Mouse (Mus musculus) limb, embryonic 14.5 days (tissue): ENCODE measurements around the gene Zfp287. TPM values are rescaled to one million over a fixed set of nuclear protein-coding genes. Genes with fewer than 3 reads are reported as not detected.

ENCODE experiments used
- ATAC-seq: fragments of 200-750 bp; cut with Nextera tagmentation; 2 replicates; pipeline ENCODE4 v1.8.0; 2017; ENCODE audit warnings: low read depth, moderate number of reproducible peaks, moderate TSS enrichment; ENCODE audit not compliant: low FRiP score
- DNase-seq: peaks from one replicate; pipeline ENCODE4 v3.0.0-alpha.2; 2015; ENCODE audit warnings: low spot score
- H3K27ac ChIP-seq: fragments of 300-500 bp; sonication (generic); replicated peaks from 2 replicates; pipeline ENCODE4 v1.5.1; 2014; ENCODE audit warnings: low read depth, mild to moderate bottlenecking, low read length, moderate library complexity, mixed read lengths
- H3K27me3 ChIP-seq: fragments of 300-500 bp; sonication (generic); 2 replicates; pipeline ENCODE4 v1.6.1; 2014; ENCODE audit warnings: low read length, mixed read lengths; ENCODE audit not compliant: control insufficient read depth, insufficient read depth
- H3K36me3 ChIP-seq: fragments of 300-500 bp; sonication (generic); 2 replicates; pipeline ENCODE4 v1.6.1; 2014; ENCODE audit warnings: mild to moderate bottlenecking, low read length, moderate library complexity, mixed read lengths; ENCODE audit not compliant: control insufficient read depth, insufficient read depth
- H3K4me1 ChIP-seq: fragments of 300-500 bp; sonication (generic); 2 replicates; pipeline ENCODE4 v1.6.1; 2014; ENCODE audit warnings: antibody characterized with exemption, low read length, mixed read lengths; ENCODE audit not compliant: control insufficient read depth, insufficient read depth
- H3K4me2 ChIP-seq: fragments of 300-500 bp; sonication (generic); replicated peaks from 2 replicates; pipeline ENCODE4 v1.6.1; 2014; ENCODE audit warnings: low read depth, mild to moderate bottlenecking, low read length, moderate library complexity; ENCODE audit not compliant: severe bottlenecking
- H3K4me3 ChIP-seq: fragments of 300-500 bp; sonication (generic); replicated peaks from 2 replicates; pipeline ENCODE4 v1.5.1; 2014; ENCODE audit warnings: low read length
- H3K9ac ChIP-seq: fragments of 300-500 bp; sonication (generic); 2 replicates; pipeline ENCODE4 v1.6.1; 2014; ENCODE audit warnings: mild to moderate bottlenecking, low read depth, low read length, moderate library complexity; ENCODE audit not compliant: severe bottlenecking
- H3K9me3 ChIP-seq: fragments of 300-500 bp; sonication (generic); 2 replicates; pipeline ENCODE4 v1.6.1; 2016; ENCODE audit warnings: low read length; ENCODE audit not compliant: control insufficient read depth
- POLR2A ChIP-seq: fragments of 200-500 bp; IDR thresholded peaks from 2 replicates; pipeline ENCODE4 v1.8.0; 2012; ENCODE audit warnings: inconsistent platforms, mild to moderate bottlenecking, moderate library complexity, borderline replicate concordance; ENCODE audit not compliant: insufficient read depth, insufficient read length; ENCODE audit errors: extremely low read depth
- WGBS: fragments of 180-500 bp; shearing (Covaris S2); extraction: QIAGEN DNeasy Blood & Tissue Kit; methylation state at CpG from one replicate; pipeline ENCODE4 v1.1.7; 2014; 5-methylcytosine and 5-hydroxymethylcytosine counted together
- polyA plus RNA-seq, 2 experiments: library from polyadenylated mRNA; depleted of rRNA in 1 of 2; stranded (reverse) in 1 of 2; unstranded in 1 of 2; fragments of >200 nt; fragmentation: Nextera tagmentation in 1 of 2; extraction: Ambion mirVana in 1 of 2; gene quantifications; 2 replicates each; pipeline versions ENCODE4 v1.2.1 to v1.2.3; 2012 to 2014

Zfp287 gene
- polyA plus RNA-seq, 2 experiments: 8.9 to 9.2 TPM

GRCm38 (mm10) chr11:62706141-62706540 is 25.6 kb downstream of the Zfp287 start:
- ATAC-seq: no peak
- Histone ChIP-seq H3K36me3 (0 out of 2 replicates have a peak, but pooled peaks cover 6% of the 10 kb centered on the region), H3K9ac (no peak overlapping the region), H3K4me2 (no peak overlapping the region), H3K9me3 (no peaks in the 10 kb centered on the region), H3K4me1 (no peaks in the 10 kb centered on the region), H3K27ac (no peak overlapping the region), H3K27me3 (no peaks in the 10 kb centered on the region), H3K4me3 (no peak overlapping the region)
- TF ChIP-seq POLR2A: no peak
- WGBS: 73% methylated on average over 2 of the region's 2 CpGs
- DNase-seq: no peak

GRCm38 (mm10) chr11:62701218-62701617 is 30.5 kb downstream of the Zfp287 start:
- no peak overlapping the region for H3K4me2 ChIP-seq
- no peaks in the 10 kb centered on the region for H3K4me1 ChIP-seq
- no peak for TF ChIP-seq POLR2A
- no peak for DNase-seq
- no peak overlapping the region for H3K9ac ChIP-seq
- H3K27ac ChIP-seq: no peak overlapping the region
- H3K27me3 ChIP-seq: no peaks in the 10 kb centered on the region
- no peaks in the 10 kb centered on the region for H3K9me3 ChIP-seq
- no peak for ATAC-seq
- H3K36me3 ChIP-seq: no peaks in the 10 kb centered on the region
- WGBS: 90% methylated on average over 1 of the region's 1 CpGs
- H3K4me3 ChIP-seq: no peak overlapping the region

- no peak overlapping the region for H3K4me3 ChIP-seq
These were observed 32.0 kb downstream of the Zfp287 start for GRCm38 (mm10) chr11:62699749-62700148.

GRCm38 (mm10) chr11:62695126-62695525 is 36.6 kb downstream of the Zfp287 start:
- H3K4me3 ChIP-seq: no peak overlapping the region
- no peaks in the 10 kb centered on the region for H3K4me1 ChIP-seq
- no peak overlapping the region for H3K9ac ChIP-seq
- H3K4me2 ChIP-seq: no peak overlapping the region
- H3K36me3 ChIP-seq: no peaks in the 10 kb centered on the region
- DNase-seq: no peak
- TF ChIP-seq POLR2A: no peak
- no peaks in the 10 kb centered on the region for H3K9me3 ChIP-seq
- 92% methylated on average over 8 of the region's 8 CpGs for WGBS
- no peaks in the 10 kb centered on the region for H3K27me3 ChIP-seq
- no peak overlapping the region for H3K27ac ChIP-seq
- no peak for ATAC-seq

More at GRCm38 (mm10) chr11:62699749-62700148, 32.0 kb downstream of the Zfp287 start:
- ATAC-seq (no peak), DNase-seq (no peak)
- H3K27ac ChIP-seq: no peak overlapping the region
- H3K27me3 ChIP-seq: no peaks in the 10 kb centered on the region
- WGBS: 74% methylated on average over 4 of the region's 4 CpGs
- no peaks in the 10 kb centered on the region for H3K36me3 ChIP-seq
- H3K4me1 ChIP-seq: no peaks in the 10 kb centered on the region
- H3K9me3 ChIP-seq: no peaks in the 10 kb centered on the region
- TF ChIP-seq POLR2A: no peak
- H3K4me2 ChIP-seq: no peak overlapping the region
- no peak overlapping the region for H3K9ac ChIP-seq

GRCm38 (mm10) chr11:62693299-62694184 is 38.2 kb downstream of the Zfp287 start:
- Histone ChIP-seq H3K36me3 (no peaks in the 10 kb centered on the region), H3K27me3 (no peaks in the 10 kb centered on the region), H3K9ac (no peak overlapping the region), H3K4me1 (no peaks in the 10 kb centered on the region), H3K4me3 (no peak overlapping the region), H3K4me2 (no peak overlapping the region), H3K27ac (no peak overlapping the region), H3K9me3 (no peaks in the 10 kb centered on the region)
- no peak for TF ChIP-seq POLR2A
- 22% methylated on average over 9 of the region's 11 CpGs for WGBS
- DNase-seq (peak; percentile 95), ATAC-seq (peak; percentile 83)

GRCm38 (mm10) chr11:62691592-62691991 is 40.1 kb downstream of the Zfp287 start:
- Histone ChIP-seq H3K9me3 (no peaks in the 10 kb centered on the region), H3K36me3 (no peaks in the 10 kb centered on the region), H3K4me1 (no peaks in the 10 kb centered on the region), H3K27ac (no peak overlapping the region), H3K27me3 (no peaks in the 10 kb centered on the region), H3K9ac (no peak overlapping the region), H3K4me2 (no peak overlapping the region), H3K4me3 (no peak overlapping the region)
- ATAC-seq (no peak), DNase-seq (no peak)
- 90% methylated on average over 3 of the region's 3 CpGs for WGBS
- TF ChIP-seq POLR2A: no peak
